Mouse (Mus musculus) neutrophil, adult 83 days (primary cell): ENCODE results near the gene Hist1h2bh. TPM values are rescaled to one million over a fixed set of nuclear protein-coding genes. Genes with fewer than 3 reads are reported as not detected.

Source experiments
- total RNA-seq, 2 experiments: library from RNA; stranded (reverse); gene quantifications; one replicate each; pipeline ENCODE4 v1.2.4; 2023

The Hist1h2bh gene
- total RNA-seq, 2 experiments from 2014 or later: 156 to 165 TPM

Other genes starting within 250 kb of the Hist1h2bh start
- 10 to 100 TPM in 1 of 2 experiments, 1 to 10 TPM in 1; 7.0 to 10.2 TPM for gene Zfp322a, start 174.2 kb downstream of the Hist1h2bh start, total RNA-seq
- gene Abt1, start 119.5 kb downstream of the Hist1h2bh start, total RNA-seq: 10 to 100 TPM in 1 of 2 experiments, 1 to 10 TPM in 1; 8.6 to 10.3 TPM
- gene Btn1a1, start 77.5 kb downstream of the Hist1h2bh start, total RNA-seq: under 1 TPM; 0.31 to 0.57 TPM
- not detected for gene Btn2a2, start 54.5 kb downstream of the Hist1h2bh start, total RNA-seq
- gene Hist1h4h, start 12.3 kb downstream of the Hist1h2bh start, total RNA-seq: 1,000 to 10,000 TPM; 1,800 to 2,079 TPM
- 1,000 to 10,000 TPM; 1,103 to 1,322 TPM for gene Hist1h2af, start 9.5 kb downstream of the Hist1h2bh start, total RNA-seq
- 100 to 1,000 TPM; 343 to 409 TPM for gene Hist1h3g, start 8.0 kb downstream of the Hist1h2bh start, total RNA-seq
- gene Hist1h3f, start 660 bp upstream of the Hist1h2bh start, total RNA-seq: 100 to 1,000 TPM; 484 to 531 TPM
- 1,000 to 10,000 TPM; 2,494 to 2,726 TPM for gene Hist1h4f, start 8.3 kb upstream of the Hist1h2bh start, total RNA-seq
- 100 to 1,000 TPM; 117 to 132 TPM for gene Hist1h1d, start 9.9 kb upstream of the Hist1h2bh start, total RNA-seq
- gene Hist1h3e, start 19.0 kb upstream of the Hist1h2bh start, total RNA-seq: 100 to 1,000 TPM; 919 to 946 TPM
- 100 to 1,000 TPM; 213 to 226 TPM for gene Hist1h2ae, start 27.8 kb upstream of the Hist1h2bh start, total RNA-seq
- gene Hist1h2bg, start 28.0 kb upstream of the Hist1h2bh start, total RNA-seq: 1,000 to 10,000 TPM; 1,609 to 1,779 TPM
- 1,000 to 10,000 TPM; 1,205 to 1,340 TPM for gene Hist1h2bf, start 30.8 kb upstream of the Hist1h2bh start, total RNA-seq
- gene Hist1h2ad, start 31.0 kb upstream of the Hist1h2bh start, total RNA-seq: 100 to 1,000 TPM; 234 to 256 TPM
- 100 to 1,000 TPM; 207 to 247 TPM for gene Hist1h3d, start 32.4 kb upstream of the Hist1h2bh start, total RNA-seq
- 100 to 1,000 TPM; 821 to 965 TPM for gene Hist1h4d, start 38.2 kb upstream of the Hist1h2bh start, total RNA-seq
- 100 to 1,000 TPM; 117 to 129 TPM for gene Hist1h2be, start 77.7 kb upstream of the Hist1h2bh start, total RNA-seq
- gene Hist1h1e, start 79.2 kb upstream of the Hist1h2bh start, total RNA-seq: 100 to 1,000 TPM; 854 to 881 TPM
- gene Hist1h2ac, start 140.6 kb upstream of the Hist1h2bh start, total RNA-seq: 10 to 100 TPM; 59.5 to 67.1 TPM
- gene Hist1h2bc, start 140.8 kb upstream of the Hist1h2bh start, total RNA-seq: 100 to 1,000 TPM; 108 to 117 TPM
- 1 to 10 TPM; 2.5 to 2.9 TPM for gene Hist1h1t, start 152.4 kb upstream of the Hist1h2bh start, total RNA-seq
- 100 to 1,000 TPM; 435 to 497 TPM for gene Hist1h4c, start 155.1 kb upstream of the Hist1h2bh start, total RNA-seq
- gene Hfe, start 167.5 kb upstream of the Hist1h2bh start, total RNA-seq: 1 to 10 TPM; 7.5 to 7.9 TPM
- gene Hist1h1c, start 195.4 kb upstream of the Hist1h2bh start, total RNA-seq: 1,000 to 10,000 TPM; 1,583 to 1,684 TPM
- gene Hist1h3c, start 202.2 kb upstream of the Hist1h2bh start, total RNA-seq: 100 to 1,000 TPM; 649 to 655 TPM
- 1,000 to 10,000 TPM in 1 of 2 experiments, 100 to 1,000 TPM in 1; 938 to 1,011 TPM for gene Hist1h2bb, start 203.3 kb upstream of the Hist1h2bh start, total RNA-seq
- 1,000 to 10,000 TPM; 1,348 to 1,643 TPM for gene Hist1h2ab, start 207.7 kb upstream of the Hist1h2bh start, total RNA-seq
- 1,000 to 10,000 TPM; 1,578 to 1,719 TPM for gene Hist1h3b, start 208.9 kb upstream of the Hist1h2bh start, total RNA-seq
- gene Hist1h4b, start 213.6 kb upstream of the Hist1h2bh start, total RNA-seq: 100 to 1,000 TPM; 697 to 823 TPM
- 100 to 1,000 TPM; 542 to 645 TPM for gene Hist1h4a, start 217.8 kb upstream of the Hist1h2bh start, total RNA-seq
- 100 to 1,000 TPM; 941 to 991 TPM for gene Hist1h3a, start 219.0 kb upstream of the Hist1h2bh start, total RNA-seq
- 100 to 1,000 TPM; 476 to 542 TPM for gene Hist1h1a, start 220.3 kb upstream of the Hist1h2bh start, total RNA-seq
- gene Trim38, start 226.5 kb upstream of the Hist1h2bh start, total RNA-seq: not detected